Mouse (Mus musculus) CH12.LX (cell line): ENCODE measurements around the gene Cttnbp2.

Experiments used
- BHLHE40 ChIP-seq: IDR thresholded peaks from 2 replicates; pipeline ENCODE4 v1.6.1; 2011; ENCODE audit warnings: mild to moderate bottlenecking, low read depth, low read length, improper control_type of control experiment
- CTCF ChIP-seq, 2 experiments: IDR thresholded peaks in 1 of 2; conservative IDR thresholded peaks in 1 of 2; 2 replicates each; pipeline ENCODE4 v1.5.1; 2011 to 2012; ENCODE audit warnings: low read depth in 2 of 2, low read length in 2 of 2, improper control_type of control experiment in 1 of 2, inconsistent platforms in 1 of 2, mild to moderate bottlenecking in 1 of 2, moderate library complexity in 1 of 2
- E2F4 ChIP-seq: IDR thresholded peaks from 2 replicates; pipeline ENCODE4 v1.6.1; 2011; ENCODE audit warnings: low read depth, low read length, improper control_type of control experiment; ENCODE audit not compliant: insufficient replicate concordance
- EP300 ChIP-seq: IDR thresholded peaks from 2 replicates; pipeline ENCODE4 v1.6.1; 2011; ENCODE audit warnings: low read length, improper control_type of control experiment
- HCFC1 ChIP-seq: IDR thresholded peaks from 2 replicates; pipeline ENCODE4 v1.6.1; 2012; ENCODE audit warnings: low read depth, mild to moderate bottlenecking, inconsistent platforms, low read length, improper control_type of control experiment
- JUND ChIP-seq: conservative IDR thresholded peaks from 2 replicates; pipeline ENCODE4 v1.6.1; 2011; ENCODE audit warnings: low read depth, low read length, improper control_type of control experiment
- MAFK ChIP-seq: IDR thresholded peaks from 2 replicates; pipeline ENCODE4 v1.6.1; 2011; ENCODE audit warnings: low read length, improper control_type of control experiment; ENCODE audit not compliant: insufficient replicate concordance
- MAZ ChIP-seq: IDR thresholded peaks from 2 replicates; pipeline ENCODE4 v1.6.1; 2012; ENCODE audit warnings: low read depth, mild to moderate bottlenecking, inconsistent platforms, low read length, improper control_type of control experiment, moderate library complexity
- MXI1 ChIP-seq: IDR thresholded peaks from 2 replicates; pipeline ENCODE4 v1.6.1; 2011; ENCODE audit warnings: mild to moderate bottlenecking, low read depth, low read length, improper control_type of control experiment
- NELFE ChIP-seq: IDR thresholded peaks from 2 replicates; pipeline ENCODE4 v1.6.1; 2011; ENCODE audit warnings: low read depth, low read length, improper control_type of control experiment
- POLR2A ChIP-seq: IDR thresholded peaks from 2 replicates; pipeline ENCODE4 v1.6.1; 2011; ENCODE audit warnings: low read depth, mild to moderate bottlenecking, improper control_type of control experiment, low read length
- POLR2AphosphoS2 ChIP-seq: IDR thresholded peaks from 2 replicates; pipeline ENCODE4 v1.6.1; 2011; ENCODE audit warnings: low read depth, low read length, improper control_type of control experiment
- USF1 ChIP-seq: IDR thresholded peaks from 2 replicates; pipeline ENCODE4 v1.6.1; 2014; ENCODE audit warnings: low read depth, mild to moderate bottlenecking, inconsistent platforms, low read length, improper control_type of control experiment
- ZMIZ1 ChIP-seq: IDR thresholded peaks from 2 replicates; pipeline ENCODE4 v1.6.1; 2012; ENCODE audit warnings: low read depth, mild to moderate bottlenecking, inconsistent platforms, low read length, improper control_type of control experiment

DNA sequence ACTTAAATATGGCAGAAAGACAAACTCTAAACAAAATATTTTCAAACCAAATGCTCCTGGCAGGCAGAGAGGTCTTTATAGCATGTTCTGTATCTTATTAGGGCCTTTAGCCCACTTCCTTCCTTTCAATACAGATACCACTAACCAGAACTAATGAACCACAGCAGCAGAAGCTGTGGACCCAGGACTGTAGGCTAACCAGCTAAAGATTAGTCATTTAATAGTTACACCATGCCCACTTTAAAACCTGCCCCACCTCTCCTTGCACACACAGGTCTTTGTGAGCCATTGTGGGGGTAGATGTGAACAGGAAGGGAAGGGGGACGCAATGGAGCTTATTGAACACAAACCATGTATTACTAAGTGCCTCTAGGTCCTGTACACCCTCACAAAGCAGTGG lies 141.0 kb downstream of the Cttnbp2 start:
- TF ChIP-seq CTCF (conservative IDR thresholded peaks at IDR 0.05 in 1 of 2, IDR thresholded peaks at IDR 0.05 in 1 of 2; ENCODE audit: low read depth in 2 of 2, low read length in 2 of 2), result no peak
- no peak for TF ChIP-seq POLR2A
- TF ChIP-seq USF1, result no peak
- TF ChIP-seq E2F4, result no peak
- TF ChIP-seq POLR2AphosphoS2, result no peak
- no peak for TF ChIP-seq ZMIZ1
- no peak for TF ChIP-seq NELFE
- no peak for TF ChIP-seq MAZ
- no peak for TF ChIP-seq EP300
- no peak for TF ChIP-seq MXI1
- no peak for TF ChIP-seq BHLHE40
- no peak for TF ChIP-seq JUND
- TF ChIP-seq HCFC1, result no peak
- no peak for TF ChIP-seq MAFK
